Mouse (Mus musculus) forelimb bud, embryonic 11.5 days (tissue): ENCODE measurements around the gene Pld1.

Experiments used
- DNase-seq: peaks from one replicate; pipeline ENCODE4 v3.0.0-alpha.2; 2012; ENCODE audit warnings: low read depth, low spot score

Pld1 gene

DNA sequence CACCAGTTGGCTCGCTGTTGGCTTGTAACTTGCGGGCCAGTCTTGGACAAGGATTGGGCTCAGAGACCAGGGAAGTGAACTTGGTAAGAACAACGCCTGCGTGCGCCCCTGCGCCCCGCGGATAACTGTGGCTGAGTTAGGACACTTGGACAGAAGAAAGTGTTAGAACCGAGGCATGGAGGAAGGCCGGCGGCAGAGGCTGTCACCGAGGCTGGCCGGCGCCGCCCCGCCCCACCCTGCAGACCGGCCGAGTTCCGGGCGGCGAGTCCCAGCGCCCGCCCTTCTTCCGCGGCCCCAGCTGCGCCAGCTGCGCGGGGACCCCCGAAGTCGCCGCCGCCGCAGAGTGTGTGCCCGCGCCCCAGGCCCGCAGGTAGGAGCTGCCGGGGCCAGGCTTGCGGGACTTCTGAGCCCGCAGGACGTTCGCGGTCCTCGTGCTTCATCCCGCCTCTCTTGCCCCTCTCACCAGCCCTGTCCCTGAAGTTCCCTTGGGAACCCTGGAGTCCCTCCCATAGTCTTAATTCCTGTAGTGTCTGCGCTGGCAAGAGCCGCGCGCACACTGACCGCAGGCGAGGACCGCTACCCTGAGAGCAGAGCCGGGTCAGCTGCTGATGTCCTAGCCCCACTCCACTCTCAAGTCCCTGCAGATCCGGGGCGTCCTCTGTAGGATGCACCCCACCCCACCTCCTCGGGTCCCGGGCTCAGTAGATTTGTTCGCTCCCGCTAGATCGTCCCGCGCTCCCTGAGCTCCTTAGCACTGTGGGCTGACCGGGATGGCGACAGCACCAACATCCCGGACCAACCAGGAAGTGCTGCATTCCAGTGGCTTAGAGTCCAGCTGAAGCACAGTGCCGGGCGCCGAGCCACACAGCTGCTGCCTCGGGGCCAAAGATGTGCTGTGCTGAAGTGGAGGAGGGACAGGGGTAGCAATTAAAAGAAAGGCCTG lies at the start of gene Pld1:
Gene Pld1, plus strand, starts transcription at position 315 of the 943 bp plus-strand sequence.
- DNase-seq, result peak; percentile 43

DNA sequence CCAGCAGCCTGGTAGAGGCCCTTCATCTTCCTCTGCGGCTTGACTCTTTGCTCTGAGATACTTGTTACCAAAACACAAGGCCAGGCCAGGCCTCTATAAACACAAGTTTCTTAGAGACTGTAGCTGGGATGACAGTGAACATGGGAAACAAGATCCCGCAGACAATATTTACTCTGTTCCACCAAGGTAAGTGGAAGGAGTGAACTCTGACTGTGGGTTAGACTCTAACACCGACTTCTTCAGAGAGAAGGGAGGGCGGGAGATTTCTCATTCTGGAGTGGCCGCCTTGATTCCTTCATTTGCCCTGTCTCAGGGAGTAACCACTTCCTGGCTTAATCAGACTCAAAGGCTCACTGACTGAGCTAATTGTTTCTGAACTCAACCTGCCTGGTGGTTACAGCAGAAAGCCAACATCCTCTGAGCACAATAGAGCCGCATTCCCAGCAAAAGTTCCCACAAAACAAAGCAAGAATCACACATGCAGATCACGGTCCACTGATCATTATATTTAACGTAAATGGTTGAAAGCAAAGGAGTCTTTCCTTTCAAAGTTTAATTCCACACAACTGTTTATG lies 42.1 kb upstream of the Pld1 start, which contains the start of gene Tmem212:
Gene Tmem212, minus strand, starts transcription at position 51 of the 575 bp plus-strand sequence.
- DNase-seq, result no peak

DNA sequence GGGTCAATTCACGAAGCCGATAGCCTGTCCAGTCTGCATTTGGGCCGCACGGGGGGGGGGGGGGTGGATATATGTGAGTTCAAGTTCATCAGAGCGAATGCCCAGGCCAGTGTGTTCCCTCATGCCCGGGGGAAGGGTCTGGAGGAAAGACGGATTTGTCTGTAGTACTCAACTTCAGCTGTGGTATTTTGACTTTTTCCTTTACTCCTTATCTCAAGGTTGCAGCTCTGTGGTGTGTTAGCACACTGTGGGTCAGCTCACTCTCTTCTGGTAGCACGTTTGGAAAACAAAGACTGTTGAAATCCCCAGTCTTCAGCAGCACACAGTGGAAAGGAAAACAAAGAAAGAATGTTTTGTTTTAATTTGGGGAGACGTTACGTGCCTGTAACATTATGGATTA lies 40.3 kb upstream of the Pld1 start:
- DNase-seq, result no peak

DNA sequence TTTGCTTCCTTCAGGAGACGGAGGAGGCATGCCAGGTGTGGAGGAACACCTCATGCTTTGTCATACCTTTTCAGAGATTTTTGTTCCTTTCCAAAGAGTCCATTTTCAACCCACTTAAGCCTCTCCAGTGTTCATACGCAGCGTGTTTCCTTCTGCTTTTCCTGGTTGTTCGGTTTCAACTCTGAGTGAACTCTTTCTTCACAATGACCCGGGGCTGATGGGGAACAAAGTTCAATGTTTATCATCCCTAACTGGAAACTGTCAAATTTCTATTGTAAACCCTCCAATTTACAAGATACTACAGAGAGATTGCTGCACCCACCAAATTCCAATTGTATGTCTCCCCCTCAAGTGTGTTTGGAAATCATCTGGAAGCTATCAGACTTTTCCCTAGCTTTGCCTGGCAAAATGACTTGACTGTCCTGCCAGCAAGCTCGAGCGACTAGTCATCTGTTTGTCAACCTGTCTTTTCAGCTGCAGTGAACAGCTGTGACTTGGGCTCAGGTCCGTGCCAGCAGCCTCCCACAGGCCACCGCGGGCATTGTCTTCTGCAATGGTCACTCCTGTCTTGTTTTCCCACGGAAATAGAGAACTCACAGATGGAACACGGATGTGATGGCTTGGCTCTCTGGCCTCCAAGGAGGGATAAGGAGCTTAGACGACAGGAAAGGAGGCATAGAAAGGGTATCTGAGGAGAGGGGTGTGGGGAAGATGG lies 39.3 kb upstream of the Pld1 start:
- DNase-seq, result no peak

GRCm38 (mm10) chr3:27901846-27902245 lies 36.6 kb upstream of the Pld1 start:
- DNase-seq, result no peak

GRCm38 (mm10) chr3:27904659-27905330 lies 33.7 kb upstream of the Pld1 start:
- DNase-seq, result no peak

- no peak for DNase-seq
These were observed 31.8 kb upstream of the Pld1 start for GRCm38 (mm10) chr3:27906647-27907209.

GRCm38 (mm10) chr3:27907301-27907700 lies 31.2 kb upstream of the Pld1 start:
- no peak for DNase-seq

DNA sequence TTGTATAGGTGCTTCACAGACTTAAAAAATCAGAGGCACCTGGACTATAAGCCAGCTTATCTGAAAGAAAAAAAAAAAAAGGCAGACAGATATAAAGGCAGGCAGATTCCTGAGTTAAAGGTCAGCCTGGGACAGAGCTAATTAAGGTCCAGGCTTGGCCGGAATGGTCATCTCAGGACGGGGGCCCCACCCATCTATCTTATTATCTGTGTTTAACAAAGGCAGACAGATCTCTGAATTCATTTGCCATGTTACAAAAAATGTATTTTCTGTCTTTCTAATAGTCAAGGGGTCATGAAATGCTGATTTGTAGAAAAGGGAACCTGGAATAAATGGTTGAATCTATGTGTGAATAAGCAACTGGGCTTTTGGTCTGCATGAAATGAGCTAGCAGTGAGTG lies 30.2 kb upstream of the Pld1 start:
- no peak for DNase-seq

- no peak for DNase-seq
These were observed 29.5 kb upstream of the Pld1 start for GRCm38 (mm10) chr3:27909016-27909415.

DNA sequence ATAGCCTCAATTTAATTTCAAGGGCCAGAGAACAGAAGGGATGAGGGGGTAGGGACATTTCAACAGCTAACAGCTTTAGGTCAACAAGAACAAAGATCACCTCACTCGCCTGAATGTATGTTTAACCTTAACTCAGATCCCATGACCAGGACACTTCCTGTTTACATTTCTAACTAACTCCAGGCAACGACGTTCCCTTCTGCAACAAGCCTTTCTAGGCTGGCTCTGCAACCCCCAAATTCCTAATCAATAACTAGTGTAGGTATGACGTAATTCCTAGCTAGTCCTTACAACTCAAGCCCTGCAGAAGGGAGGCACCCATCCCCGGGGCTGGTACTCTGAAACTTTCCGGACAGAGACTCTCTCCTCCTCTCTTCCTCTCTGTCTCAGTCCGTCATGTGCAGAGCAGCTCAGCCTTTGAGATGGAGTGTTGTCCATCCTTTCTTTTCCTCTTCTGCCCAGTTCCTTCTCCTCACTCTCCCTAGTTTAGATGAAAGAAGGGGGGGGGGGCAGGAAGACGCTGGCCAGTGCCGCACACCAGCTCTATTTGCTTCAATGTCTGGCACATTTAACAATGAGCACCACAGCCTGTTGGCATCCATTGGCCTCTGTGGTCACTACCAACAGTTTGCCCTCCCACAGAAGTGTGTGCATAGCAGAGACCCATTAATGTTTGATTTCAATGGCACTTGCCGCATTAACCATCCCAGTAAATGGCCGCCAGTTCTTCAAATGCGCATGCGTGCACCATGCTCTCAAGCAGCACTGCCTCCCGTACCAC lies 19.6 kb upstream of the Pld1 start:
- DNase-seq, result no peak

DNA sequence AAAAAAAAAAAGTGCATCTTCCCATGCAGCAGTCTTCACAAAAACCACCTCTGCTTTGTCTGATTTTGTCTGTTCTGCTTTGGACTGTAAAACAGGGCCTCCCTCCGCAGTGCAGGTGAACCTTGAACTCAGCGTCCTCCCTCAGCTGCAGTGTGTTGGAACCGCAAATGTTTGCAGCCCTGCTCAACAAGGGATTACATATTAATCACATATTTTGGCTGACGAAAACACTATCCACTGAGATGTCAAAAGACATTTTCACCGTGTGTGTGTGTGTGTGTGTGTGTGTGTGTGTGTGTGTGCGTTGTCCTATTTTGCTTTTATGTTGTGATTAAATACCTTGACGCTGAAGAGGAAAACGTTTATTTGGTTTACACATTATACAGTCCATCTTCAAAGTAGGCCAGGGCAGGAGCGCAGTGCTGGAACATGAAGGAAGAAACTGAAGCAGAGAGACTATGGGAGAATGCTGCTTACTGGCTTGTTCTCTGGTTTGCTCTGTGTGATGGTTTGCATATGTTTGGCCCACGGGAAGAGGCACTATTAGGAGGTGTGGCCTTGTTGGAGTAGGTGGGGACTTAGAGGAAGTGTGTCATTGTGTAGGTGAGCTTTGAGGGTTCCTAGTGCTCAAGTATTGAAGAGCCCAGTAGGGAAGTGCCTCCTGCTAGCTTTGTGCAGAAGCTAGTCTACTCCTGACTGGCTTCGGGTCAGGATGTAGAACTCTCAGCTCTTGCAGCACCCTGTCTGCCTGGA lies 17.1 kb upstream of the Pld1 start:
- no peak for DNase-seq

DNA sequence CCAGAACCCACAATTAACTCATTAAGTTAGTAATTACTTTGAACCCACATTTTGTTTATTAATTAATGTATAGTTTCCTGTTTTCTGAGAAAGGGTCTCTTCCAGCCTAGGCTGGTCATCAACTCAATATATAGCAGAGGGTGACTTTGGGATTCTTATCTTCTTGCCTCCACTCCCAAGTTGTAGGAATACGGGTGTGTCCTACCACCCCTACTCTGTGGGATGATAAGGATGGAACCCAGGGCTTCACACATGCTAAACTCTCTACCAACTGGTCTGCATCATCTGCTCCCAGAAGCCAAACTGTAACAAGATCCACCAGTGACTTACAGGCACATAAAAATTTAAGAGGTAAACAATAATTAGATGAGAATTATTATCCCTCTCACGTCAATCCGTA lies 14.5 kb upstream of the Pld1 start:
- DNase-seq, result no peak

GRCm38 (mm10) chr3:27929219-27929618 lies 9.3 kb upstream of the Pld1 start:
- no peak for DNase-seq

DNA sequence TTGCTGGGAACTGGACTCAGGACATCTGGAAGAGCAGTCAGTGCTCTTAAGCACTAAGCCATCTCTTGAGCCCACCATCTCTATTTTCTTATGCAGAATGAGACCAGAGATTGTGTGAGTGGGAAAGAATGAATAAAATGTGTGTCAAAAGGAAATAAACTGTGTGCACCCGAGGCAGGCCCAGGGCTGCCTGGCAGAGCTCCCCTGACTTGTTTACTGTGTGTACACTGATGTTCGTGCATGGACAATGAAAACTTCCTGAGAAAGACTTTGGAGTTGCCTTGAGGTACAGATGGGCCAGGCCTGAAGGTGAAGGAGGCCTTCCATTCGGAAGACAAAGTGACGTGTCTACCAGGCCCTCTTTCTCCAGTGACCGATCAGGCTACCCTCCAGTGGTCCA lies 6.1 kb upstream of the Pld1 start:
- DNase-seq, result no peak

DNA sequence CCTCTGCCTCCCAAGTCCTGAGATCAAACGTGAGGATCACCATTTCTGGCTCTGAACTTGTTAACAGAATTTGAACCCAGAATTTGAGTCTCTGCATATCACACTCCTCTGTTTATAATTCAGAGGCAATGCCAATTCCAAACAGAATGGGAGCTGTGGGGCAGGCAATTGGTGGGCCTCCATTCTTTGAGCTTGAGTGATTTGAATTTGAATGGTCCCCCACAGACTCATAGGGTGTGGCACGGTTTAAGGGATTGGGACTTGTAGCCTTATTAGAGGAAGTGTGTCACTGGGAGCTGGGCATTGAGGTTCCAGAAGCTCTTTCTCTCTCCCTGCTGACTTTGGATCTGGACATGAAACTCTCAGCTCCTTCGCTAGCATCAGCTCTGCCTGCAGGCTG lies 2.9 kb upstream of the Pld1 start:
- no peak for DNase-seq

- DNase-seq, result no peak
These were observed 1.8 kb upstream of the Pld1 start for GRCm38 (mm10) chr3:27936731-27937130.

DNA sequence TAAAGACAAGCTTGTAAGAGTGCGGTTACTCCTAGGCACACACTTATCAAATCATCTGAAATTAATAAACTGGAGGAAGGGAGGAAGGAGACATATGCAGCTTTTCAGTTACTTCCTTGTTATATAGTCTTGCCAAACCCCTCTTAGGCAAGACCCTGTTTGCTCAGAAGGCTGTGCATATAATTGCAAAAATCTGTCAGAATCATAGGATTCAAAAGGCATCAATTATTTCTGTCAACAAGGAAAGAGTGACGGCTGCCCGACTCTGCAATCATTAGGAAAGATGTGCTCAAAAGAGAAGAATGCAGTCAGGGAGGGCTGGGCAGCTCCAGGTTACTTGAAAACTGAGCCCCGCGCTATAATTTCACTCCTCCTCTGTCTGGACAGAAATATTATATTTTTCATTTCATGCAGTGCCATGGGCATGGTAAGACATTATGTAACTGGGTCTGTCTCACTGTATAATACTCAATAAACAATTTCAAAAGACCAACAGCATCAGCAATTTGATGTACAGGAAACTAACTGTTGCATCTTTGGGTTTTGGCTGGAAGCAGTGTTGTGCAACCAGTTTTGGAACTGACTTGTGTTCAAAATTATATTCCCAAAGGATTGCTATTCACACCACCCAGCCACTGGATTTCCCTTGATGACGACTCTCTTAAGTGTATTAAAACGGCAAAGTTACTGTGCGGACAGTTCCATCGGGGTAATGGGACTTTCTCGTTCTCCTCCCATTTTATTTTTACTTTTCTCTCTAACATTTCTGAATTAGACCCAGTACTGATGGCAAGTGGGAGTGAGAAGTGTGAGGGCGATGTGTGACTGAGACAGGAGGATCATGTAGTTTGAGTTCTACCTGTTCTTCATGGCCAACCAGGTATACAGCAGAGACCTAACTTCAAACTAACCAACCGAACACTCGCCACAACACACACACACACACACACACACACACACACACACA lies 1.1 kb upstream of the Pld1 start:
- DNase-seq, result no peak

DNA sequence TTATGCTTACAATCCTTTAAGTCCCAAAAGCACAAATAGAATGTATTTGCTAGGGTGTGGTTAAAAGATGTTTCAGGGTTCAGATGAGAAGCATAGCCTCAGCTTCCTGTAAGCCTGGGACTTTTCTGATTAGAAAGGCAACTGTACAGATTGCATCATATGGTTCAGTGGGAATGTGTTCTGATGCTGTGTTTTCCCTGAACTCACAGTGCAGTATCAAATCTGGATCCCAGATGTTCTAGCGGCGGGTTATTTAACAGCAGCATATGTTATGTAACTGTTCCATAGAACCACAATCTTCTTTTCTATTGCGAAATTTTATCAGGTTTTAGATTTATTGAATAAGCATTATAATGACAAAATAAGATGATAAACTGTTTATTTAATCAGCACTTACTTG lies 3.1 kb downstream of the Pld1 start:
- peak; percentile 33 for DNase-seq
